Mouse (Mus musculus): ENCODE results near the gene Arhgap8. TPM values are rescaled to one million over a fixed set of nuclear protein-coding genes. Genes with fewer than 3 reads are reported as not detected.

Gene Arhgap8
- total RNA-seq (2014; fragmentation: Nextera tagmentation): not detected in 2 replicates
- not detected in 2 replicates for total RNA-seq (2017)

DNA sequence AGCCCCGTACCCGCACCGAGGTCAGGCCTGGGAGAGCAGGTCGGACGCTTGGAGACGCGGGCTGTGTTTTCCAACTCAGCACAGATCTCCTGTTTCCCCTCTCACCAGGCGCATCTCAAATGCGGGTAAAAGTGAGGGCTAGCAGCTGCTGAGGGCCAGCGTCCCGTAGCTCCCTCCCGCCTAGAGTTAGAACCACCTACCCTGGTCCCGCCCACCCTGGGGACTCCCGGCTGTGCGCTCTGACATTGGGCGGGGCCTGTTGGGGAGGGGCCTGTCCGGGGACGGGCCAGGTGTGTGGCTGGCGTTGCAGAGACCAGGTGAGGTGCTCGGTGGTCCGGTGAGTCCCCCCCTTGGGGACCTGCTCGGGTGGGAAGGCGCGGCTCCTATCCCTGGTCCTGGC is at the start of gene Arhgap8:
Gene Arhgap8 (plus strand): TSS at position 262 of the 400 bp plus-strand sequence.
- no peak for ATAC-seq (replicated peaks; ENCODE audit: low FRiP score, low TSS enrichment, poor library complexity, severe bottlenecking)

DNA sequence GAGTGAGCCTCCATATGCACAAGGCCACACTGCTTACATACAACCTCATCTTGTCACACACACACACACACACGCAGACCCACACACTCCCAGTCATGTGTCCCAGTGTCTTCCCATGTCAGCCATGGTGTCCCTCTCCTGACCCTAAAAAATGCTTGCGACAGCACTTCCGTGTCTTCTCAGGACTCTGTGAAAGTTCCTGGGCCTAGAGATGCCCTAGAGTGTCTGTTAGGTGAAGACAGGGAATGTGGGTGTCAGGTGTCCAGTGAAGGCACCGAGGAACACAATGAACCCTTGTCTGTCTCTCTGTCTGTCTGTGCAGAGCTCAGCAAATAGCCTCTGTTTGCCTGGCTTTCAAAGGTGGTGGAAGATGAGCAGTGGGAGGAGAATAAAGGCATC is 49.2 kb upstream of the Arhgap8 start:
- ATAC-seq (replicated peaks; ENCODE audit: low FRiP score, low TSS enrichment, poor library complexity, severe bottlenecking): no peak

DNA sequence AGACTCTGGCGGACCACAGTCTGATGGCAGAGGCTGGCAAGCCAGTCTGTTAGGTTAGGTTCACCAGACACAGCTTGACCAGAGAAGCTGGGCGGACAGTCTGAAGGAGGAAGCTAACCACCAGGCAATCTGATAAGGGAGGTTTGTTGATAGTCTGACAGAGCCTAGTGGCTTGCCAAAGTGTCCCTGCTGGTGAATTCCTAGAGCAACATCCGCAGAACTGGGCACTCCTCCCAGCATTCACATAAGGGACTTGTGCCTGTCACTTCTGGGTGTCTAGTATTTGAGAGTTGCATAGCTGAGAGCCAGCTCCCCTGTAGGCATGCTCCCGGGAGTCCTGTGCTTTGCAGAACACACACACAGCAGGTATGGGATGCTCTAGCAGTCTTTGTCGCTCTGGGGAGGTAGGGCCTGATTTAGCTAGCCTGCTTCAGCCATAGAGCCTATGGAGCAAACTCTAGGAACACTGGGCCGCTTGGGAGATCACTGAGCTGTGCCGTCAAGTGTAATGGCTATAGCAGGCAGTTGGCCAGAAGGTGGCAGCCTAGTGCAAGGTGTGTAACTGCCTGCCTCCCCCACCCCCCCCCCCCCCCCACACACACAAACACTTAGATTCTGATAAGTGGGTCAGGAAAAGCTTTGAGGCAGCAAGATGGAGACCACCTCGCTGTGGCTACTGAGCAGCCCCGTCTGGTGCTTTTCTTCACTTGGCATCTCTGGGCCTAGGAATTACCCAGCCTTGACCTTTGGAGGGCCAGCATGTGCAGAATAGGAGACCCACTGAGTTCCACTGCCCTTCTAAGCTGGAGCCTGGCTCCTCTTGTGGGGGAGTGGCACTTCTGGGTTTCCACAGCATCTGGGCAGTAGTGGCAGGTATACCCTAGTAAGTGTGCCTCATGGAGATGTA is 48.2 kb upstream of the Arhgap8 start:
- no peak for ATAC-seq (replicated peaks; ENCODE audit: low FRiP score, low TSS enrichment, poor library complexity, severe bottlenecking)

DNA sequence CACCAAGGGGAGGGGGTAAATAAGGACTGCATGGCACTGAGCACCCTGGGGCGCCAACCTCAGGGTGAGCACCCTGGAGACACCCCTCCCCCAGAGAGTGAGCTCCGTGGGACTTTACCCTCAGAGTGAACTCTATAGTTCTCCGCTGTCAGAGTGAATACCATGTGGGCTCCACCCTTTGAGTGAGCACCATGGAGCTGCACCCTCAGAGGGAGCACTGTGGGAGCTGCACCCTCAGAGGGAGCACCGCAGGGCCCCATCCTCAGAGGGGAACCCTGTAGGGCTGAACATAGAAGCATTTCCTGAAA is 47.6 kb upstream of the Arhgap8 start:
- no peak for ATAC-seq (replicated peaks; ENCODE audit: low FRiP score, low TSS enrichment, poor library complexity, severe bottlenecking)

DNA sequence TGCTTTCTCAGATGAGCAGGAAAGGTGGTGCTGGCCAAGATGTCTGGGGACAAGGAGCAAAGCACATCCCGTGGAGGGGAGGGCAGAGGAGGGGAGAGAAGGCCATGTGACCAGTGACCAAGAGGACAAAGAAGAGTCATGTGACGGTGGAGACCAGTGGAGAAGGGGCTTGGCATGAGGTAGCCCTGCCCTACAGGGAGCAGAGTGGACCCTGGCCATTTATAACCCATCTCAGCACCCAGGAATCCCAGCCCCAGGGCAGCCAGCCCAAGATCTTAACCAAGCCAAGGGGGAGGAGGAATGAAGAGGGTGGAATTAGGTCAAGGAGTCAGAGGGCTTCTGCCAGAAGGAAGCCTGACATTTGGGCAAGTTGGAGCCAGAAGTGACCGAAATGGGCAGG is 47.2 kb upstream of the Arhgap8 start:
- ATAC-seq (replicated peaks; ENCODE audit: low FRiP score, low TSS enrichment, poor library complexity, severe bottlenecking): no peak

DNA sequence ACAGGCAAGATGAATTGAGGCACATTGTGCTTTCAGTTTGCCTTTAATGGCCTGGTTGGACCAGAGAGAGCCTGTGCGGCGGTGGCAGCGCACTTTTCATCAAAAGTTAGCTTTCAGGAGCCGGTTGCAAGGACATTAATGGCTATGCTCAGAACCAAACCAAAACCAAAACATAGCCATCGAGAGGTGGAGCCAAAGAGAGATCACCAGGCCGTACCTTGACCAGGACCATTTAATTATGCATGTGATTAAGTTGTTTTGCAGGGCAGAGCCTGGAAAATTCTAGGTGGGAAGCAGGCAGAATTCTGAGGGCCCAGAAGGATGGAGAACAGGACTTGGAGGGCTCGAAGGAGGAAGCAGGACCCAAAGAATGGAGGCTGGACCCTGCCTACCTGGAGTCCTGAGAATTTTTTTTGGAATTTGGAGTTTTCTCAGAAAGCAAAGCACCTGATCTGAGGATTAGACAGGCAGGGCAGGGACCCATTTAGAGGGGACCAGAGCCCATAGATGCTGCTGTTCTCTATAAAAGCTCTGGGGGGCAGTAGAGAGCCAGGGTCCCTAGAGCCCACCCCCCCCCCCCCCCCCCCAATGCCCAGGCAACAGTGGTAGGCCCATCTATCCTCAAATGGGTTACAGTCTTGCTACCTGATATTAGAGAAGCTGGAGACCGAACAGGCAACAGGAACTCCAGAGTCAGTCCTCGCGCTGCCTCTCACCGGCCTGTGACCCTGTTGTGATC is 45.4 kb upstream of the Arhgap8 start:
- no peak for ATAC-seq (replicated peaks; ENCODE audit: low FRiP score, low TSS enrichment, poor library complexity, severe bottlenecking)

DNA sequence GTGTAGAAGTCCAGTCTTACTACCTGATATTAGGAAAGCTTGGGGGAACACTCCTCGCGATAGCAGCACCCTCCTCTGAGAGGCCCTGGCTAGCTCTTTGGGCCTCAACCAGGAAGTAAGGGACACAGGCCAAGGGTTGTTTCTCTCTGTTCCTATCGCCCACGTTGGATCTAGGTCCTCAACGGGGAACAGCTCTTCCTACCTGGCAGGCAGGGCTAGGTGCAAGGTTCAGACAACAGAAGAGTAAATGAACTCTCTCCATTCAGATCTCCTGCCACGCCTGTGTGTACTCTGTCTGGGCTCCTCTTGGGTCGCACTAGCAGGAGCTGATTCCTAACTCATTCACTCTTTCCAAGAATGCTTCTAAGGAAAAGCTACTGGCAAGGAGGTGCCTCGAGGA is 44.5 kb upstream of the Arhgap8 start:
- ATAC-seq (replicated peaks; ENCODE audit: low FRiP score, low TSS enrichment, poor library complexity, severe bottlenecking): no peak

DNA sequence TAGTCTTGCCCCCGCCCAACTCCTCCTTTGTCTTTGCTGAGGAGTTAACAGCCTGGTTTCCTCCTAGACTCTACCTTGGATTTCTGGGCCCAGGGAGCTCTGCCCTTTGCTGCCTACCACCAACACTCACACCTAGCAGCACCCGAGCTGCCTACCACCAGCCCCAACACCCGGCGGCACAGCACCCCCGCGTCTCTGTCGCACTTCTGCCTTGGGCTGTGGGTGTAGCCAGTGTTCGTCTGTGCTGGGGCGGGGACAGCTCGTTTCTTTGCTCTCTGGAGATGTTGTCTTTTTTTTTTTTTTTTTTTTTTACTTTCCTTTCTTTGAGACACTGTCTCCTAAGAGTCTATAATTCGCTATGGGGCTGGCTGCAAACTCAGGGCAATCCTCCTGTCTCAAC is 41.9 kb upstream of the Arhgap8 start:
- no peak for ATAC-seq (replicated peaks; ENCODE audit: low FRiP score, low TSS enrichment, poor library complexity, severe bottlenecking)

DNA sequence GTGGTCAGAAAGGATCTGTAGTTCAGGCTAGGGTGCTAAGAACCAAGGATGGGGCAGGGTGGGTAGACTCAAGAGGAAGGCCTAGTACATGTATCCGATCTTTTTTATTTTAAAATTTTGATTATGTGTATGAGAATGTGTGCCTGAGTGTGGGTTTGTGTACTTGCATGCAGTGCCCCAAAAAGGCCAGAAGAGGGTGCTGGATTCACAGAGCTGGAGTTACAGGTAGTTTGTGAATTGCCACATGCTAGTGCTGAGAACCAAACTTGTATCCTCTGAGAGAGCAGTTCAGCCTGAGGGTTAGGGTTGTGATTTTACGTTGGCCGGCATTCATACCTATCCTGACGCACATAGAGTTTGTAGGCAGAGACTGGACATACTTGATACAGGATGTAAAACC is 40.8 kb upstream of the Arhgap8 start:
- ATAC-seq (replicated peaks; ENCODE audit: low FRiP score, low TSS enrichment, poor library complexity, severe bottlenecking): no peak

DNA sequence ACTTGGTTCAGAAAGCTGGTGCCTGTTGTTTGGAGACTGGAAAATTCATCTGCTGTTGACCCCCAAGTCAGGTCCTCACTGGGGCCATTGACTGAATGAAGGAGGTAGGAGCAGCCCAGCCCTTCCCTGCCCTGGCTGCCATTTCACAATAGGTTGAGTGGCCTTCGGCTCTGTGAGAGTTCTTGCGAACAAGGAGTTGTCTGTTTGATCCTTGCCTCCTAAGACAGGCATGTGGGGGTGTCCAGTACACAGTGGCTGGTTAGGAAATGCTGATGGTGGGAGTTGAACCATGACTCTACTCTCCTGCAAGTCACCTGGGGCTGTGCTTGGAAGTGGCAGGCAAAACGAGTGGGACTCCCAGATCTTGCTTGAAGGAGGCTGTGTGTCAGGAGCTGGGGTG is 40.1 kb upstream of the Arhgap8 start:
- ATAC-seq (replicated peaks; ENCODE audit: low FRiP score, low TSS enrichment, poor library complexity, severe bottlenecking): no peak

DNA sequence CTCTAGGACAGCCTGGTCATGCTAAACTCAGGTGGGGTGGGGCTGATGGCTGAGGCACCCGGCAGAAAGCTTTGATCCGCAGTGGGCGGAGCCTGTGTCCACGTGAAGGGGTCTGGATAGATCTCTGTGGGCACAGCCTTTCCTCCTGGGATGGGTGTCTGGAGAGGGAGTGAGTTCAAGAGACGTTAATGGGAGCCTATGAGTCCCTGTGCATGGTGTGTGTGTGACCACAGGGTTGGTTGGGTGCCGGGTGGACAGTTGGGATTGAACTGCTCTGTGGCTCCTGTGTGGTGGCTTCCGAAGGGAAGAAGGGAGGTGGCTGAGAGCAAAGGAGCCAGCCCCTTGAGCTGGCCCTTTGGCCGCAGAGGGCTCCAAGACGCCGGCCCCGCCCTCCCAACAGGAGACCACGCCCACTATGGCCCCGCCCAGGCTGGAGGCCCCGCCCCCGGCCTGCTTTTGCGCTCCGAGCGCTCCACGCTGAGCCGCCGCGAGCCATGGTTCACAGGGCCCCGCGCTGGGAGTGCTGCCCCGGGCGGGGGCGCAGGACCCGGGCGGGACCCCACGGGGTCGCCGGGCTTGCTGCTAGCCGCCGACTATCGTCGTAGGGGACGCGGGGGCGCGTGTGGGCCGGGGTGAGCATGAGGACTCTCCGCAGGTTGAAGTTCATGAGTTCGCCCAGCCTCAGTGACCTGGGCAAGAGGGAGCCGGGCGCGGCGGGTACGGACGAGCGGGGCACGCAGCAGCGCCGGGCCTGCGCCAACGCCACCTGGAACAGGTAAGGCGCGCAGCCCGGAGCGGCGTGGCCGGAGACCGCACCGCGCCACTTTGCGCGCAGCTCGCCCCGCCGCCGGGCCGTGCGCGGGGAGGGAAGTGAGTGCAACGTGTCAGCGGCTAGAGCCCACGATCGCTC is 39.1 kb upstream of the Arhgap8 start:
- peak; percentile 66 for ATAC-seq (replicated peaks; ENCODE audit: low FRiP score, low TSS enrichment, poor library complexity, severe bottlenecking)

DNA sequence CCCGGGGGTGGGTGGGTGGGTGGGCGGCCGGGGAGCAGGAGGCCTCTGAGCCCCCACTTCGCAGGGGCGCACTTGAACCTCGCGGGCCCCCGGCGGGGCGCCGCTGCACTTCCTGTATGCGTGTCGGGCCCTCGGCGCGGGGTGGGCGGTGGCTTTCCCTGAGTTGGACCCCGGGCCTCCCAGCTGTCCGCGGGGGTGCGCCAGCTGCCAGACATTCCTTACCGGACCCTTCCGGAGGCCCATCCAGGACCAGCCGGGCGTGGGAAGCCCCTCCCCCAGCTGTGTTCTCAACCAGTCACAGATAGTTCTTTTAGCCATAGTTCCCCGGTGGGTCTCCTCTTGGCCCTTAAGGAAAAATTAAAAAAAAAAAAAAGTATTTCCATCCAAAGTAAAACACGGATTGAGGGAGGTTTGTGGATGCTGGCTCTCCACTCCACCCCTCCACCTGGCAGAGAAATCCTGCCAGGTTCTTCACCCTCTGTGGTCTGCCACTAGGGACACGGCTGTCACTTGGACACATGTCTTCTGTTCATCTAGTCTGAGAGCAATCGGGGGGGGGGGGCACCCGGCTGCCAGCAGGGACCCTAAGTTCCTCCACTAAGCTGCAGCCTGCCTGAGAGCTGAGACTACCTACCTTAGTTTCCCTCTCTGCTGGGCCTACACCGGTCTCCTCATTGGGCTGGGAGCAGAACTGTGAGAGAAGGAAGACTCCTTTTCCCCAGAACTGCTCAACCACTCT is 38.2 kb upstream of the Arhgap8 start:
- ATAC-seq (replicated peaks; ENCODE audit: low FRiP score, low TSS enrichment, poor library complexity, severe bottlenecking): no peak

DNA sequence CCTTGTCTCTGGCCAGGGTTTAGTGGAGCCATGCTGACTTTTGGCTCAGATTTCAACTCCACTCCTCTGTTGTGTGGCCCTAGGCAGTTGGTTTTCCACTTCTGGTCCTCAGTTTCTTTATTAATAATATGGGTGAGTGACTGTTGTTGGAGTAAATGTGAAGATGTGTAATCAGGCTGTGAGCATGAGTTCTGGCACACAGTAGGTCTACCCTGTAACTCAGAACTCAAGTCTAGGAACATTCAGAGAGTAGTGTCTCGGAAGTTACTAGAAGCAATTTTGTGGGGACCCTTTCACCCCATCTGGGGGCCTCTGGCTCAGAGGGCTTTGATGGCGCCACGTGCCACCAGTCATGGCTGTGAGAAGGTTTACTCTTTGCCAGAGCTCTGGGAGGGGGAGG is 37.6 kb upstream of the Arhgap8 start:
- no peak for ATAC-seq (replicated peaks; ENCODE audit: low FRiP score, low TSS enrichment, poor library complexity, severe bottlenecking)

DNA sequence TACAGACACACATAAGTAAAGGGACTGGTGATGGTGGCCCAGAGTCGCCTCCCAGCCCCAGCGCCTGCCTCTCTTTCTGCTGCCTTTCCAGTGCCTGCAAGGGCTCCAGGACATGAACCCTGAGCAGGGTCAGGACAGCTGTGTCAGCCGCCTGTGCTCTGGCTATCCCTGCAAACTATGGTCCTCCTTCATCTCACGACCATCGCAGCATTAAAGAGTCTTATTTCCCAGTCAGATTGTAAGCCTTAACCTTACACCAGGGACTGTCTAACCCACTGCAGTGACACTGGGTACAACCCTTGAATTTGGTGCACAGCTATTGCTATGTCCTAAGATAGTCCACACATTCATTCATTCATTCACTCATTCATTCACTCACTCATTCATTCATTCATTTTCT is 37.0 kb upstream of the Arhgap8 start:
- ATAC-seq (replicated peaks; ENCODE audit: low FRiP score, low TSS enrichment, poor library complexity, severe bottlenecking): no peak

DNA sequence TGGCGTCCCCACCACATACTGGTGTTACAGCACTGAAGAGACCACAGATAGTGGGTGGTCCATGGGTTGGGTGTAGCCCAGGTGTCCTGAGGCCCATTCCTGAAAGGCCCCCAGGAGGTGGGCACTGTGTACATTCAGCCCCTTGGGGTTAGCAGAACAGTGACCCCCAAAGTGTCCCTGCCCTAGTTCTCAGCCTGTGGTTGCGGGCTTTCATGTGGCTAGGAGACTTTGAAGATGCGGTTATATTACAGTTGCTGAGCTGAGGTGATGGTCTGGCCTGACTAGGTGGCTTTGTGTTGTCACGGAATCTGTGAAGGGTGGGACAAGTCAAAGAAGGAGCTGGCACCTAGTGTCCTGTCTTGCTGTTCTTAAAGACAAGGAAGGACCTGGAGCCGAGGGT is 35.3 kb upstream of the Arhgap8 start:
- no peak for ATAC-seq (replicated peaks; ENCODE audit: low FRiP score, low TSS enrichment, poor library complexity, severe bottlenecking)

DNA sequence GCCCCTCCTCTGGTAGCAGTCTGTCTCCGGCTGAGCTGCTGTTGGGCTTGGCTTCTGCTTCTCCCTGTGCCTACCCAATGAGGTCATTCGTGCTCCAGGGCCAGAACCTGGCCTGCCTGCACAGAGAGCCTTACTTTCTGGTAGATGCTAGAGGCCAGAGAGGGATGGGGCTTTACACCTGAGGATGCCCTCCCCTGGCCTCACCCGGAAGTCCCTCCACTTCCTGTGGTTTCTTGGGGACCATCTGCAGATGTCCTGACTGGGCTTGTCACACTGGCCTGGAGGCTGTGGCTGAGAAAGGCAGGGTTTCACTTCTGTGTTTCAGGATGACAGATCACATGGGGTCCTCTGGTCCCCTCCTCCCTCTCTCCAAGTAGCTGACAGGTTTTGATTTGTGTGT is 34.4 kb upstream of the Arhgap8 start:
- no peak for ATAC-seq (replicated peaks; ENCODE audit: low FRiP score, low TSS enrichment, poor library complexity, severe bottlenecking)

DNA sequence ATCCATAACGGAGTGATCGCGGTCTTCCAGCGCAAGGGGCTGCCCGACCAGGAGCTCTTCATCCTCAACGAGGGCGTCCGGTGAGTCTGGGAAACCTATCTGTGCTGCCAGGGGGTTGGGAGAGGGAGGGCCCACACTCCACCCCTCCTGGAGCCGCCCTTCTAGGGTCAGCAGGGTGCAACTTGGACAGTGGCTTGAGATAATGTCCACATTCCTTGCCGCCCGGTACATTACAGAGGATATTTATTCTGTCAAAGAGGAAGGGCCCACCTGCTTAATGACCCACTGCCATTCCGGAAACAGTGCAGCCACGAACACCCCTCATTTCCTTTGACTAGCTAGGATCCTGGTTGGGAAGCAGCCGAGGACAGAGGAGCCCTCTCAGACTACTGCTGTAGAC is 31.9 kb upstream of the Arhgap8 start:
- no peak for ATAC-seq (replicated peaks; ENCODE audit: low FRiP score, low TSS enrichment, poor library complexity, severe bottlenecking)

DNA sequence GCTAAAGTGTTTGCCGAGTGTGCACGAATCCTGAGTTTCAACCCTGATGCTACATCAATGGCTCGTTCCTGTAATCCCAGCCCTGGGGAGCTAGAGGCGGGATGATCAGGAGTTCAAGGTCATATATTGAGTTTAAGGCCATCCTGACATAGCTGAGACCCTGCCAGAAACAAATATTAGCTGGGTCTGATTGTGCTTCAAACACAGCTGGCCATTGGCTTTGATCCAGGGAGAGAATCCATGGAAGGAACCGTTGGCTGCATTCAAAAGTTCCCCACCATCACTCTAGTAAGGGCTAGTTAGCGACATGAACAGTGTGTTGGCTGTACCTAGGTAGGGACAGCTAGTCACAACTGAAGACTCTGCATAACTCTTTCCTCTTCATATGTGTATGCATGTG is 30.5 kb upstream of the Arhgap8 start:
- no peak for ATAC-seq (replicated peaks; ENCODE audit: low FRiP score, low TSS enrichment, poor library complexity, severe bottlenecking)

DNA sequence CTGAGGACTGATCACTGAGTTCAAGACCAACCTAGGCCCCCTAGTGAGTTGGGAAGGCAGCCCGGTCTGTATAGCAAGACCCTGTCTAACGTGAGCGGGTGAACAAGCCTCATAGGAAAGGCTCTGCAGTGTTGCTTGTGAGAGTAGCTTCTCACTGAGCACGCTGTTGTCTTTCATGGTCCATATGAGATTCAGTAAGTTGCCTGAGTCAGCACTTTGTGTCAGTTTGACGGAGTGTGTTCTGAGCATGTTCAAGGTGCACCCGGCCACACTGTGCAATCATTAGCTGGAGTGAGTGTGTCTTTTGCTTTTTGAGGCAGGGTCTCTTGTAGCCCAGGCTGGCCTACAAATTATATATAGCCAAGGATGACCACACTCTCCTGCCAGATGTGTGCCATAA is 28.3 kb upstream of the Arhgap8 start:
- ATAC-seq (replicated peaks; ENCODE audit: low FRiP score, low TSS enrichment, poor library complexity, severe bottlenecking): no peak
